Mouse (Mus musculus) heart, adult 18-20 months (tissue): ENCODE measurements around the gene Dtnb. TPM values are rescaled to one million over a fixed set of nuclear protein-coding genes. Genes with fewer than 3 reads are reported as not detected.

Experiments used
- DNase-seq, 2 experiments: peaks; one replicate each; pipeline ENCODE4 v3.0.0; 2021 to 2022; ENCODE audit warnings: mixed read lengths in 1 of 2
- total RNA-seq, 2 experiments: library from RNA; stranded (reverse); gene quantifications; 2 replicates each; pipeline ENCODE4 v1.2.3; 2021

The Dtnb gene
- total RNA-seq, 2 experiments from 2014 or later = 7.9 to 9.1 TPM

- DNase-seq = peak in 1 of 2 experiments; percentile 33
Observed at GRCm38 (mm10) chr12:3572581-3573397, 608 bp downstream of the Dtnb start.

- DNase-seq = no peak
Observed at GRCm38 (mm10) chr12:3573410-3573809, 1.2 kb downstream of the Dtnb start.

- DNase-seq = no peak
Observed at GRCm38 (mm10) chr12:3574670-3575069, 2.5 kb downstream of the Dtnb start.

GRCm38 (mm10) chr12:3579958-3580530 lies 7.9 kb downstream of the Dtnb start:
- DNase-seq = no peak

- peak; percentile 26 to 35 for DNase-seq
Observed at GRCm38 (mm10) chr12:3582604-3583003, 10.4 kb downstream of the Dtnb start.

GRCm38 (mm10) chr12:3585525-3585924 lies 13.3 kb downstream of the Dtnb start:
- no peak for DNase-seq

- DNase-seq = no peak
Observed at GRCm38 (mm10) chr12:3587010-3587409, 14.8 kb downstream of the Dtnb start.

GRCm38 (mm10) chr12:3590039-3590438 lies 17.9 kb downstream of the Dtnb start:
- DNase-seq = no peak

- no peak for DNase-seq
Observed at GRCm38 (mm10) chr12:3591595-3591994, 19.4 kb downstream of the Dtnb start.

GRCm38 (mm10) chr12:3602786-3603185 lies 30.6 kb downstream of the Dtnb start:
- DNase-seq = no peak

GRCm38 (mm10) chr12:3606202-3606601 lies 34.0 kb downstream of the Dtnb start:
- no peak for DNase-seq

GRCm38 (mm10) chr12:3609747-3610146 lies 37.6 kb downstream of the Dtnb start:
- no peak for DNase-seq

GRCm38 (mm10) chr12:3611871-3612270 lies 39.7 kb downstream of the Dtnb start:
- DNase-seq = no peak

- no peak for DNase-seq
Observed at GRCm38 (mm10) chr12:3615041-3615440, 42.9 kb downstream of the Dtnb start.

GRCm38 (mm10) chr12:3618144-3619020 lies 46.2 kb downstream of the Dtnb start:
- DNase-seq = no peak

- DNase-seq = no peak
Observed at GRCm38 (mm10) chr12:3619021-3619367, 46.8 kb downstream of the Dtnb start.

- no peak for DNase-seq
Observed at GRCm38 (mm10) chr12:3626880-3627279, 54.7 kb downstream of the Dtnb start.

- DNase-seq = peak in 1 of 2 experiments; percentile 24
Observed at GRCm38 (mm10) chr12:3641931-3642330, 69.8 kb downstream of the Dtnb start.

GRCm38 (mm10) chr12:3656799-3657198 lies 84.6 kb downstream of the Dtnb start:
- DNase-seq = no peak

- no peak for DNase-seq
Observed at GRCm38 (mm10) chr12:3657234-3657633, 85.1 kb downstream of the Dtnb start.

- no peak for DNase-seq
Observed at GRCm38 (mm10) chr12:3657786-3658185, 85.6 kb downstream of the Dtnb start.

GRCm38 (mm10) chr12:3659554-3660311 lies 87.6 kb downstream of the Dtnb start:
- DNase-seq = no peak
